Mouse (Mus musculus) embryo, embryonic 9.5 days (tissue): ENCODE results near the gene Vmn2r84.
"Not testable (repeated sequence)": the region's sequence is repeated elsewhere in the genome, so short reads cannot be mapped to it uniquely, and the experiment has no call there.

Source experiments
- DNase-seq: peaks from one replicate; pipeline ENCODE4 v3.0.0-alpha.2; 2017; ENCODE audit errors: extremely low spot score

Gene Vmn2r84

DNA sequence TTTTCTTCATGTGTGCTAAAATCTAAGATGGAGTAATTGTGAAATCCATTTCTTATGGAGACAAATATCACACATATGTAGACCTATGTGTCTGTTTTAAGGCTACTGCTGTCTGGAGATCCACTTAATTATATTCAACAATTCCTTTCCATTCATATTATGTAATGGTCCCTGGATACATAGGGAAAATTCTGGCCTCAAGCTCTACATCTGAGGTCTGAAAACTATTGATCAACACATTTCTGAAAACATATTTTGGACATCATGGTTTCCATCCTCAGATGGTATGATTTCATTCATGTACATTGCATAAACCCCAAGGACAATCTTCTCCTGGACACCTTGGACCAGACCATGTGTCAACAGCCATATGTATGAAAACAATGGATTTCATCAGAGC, at the start of gene Vmn2r84:
TSS of gene Vmn2r84 (minus strand) at position 101 of the 400 bp plus-strand sequence.
- no peak for DNase-seq

DNA sequence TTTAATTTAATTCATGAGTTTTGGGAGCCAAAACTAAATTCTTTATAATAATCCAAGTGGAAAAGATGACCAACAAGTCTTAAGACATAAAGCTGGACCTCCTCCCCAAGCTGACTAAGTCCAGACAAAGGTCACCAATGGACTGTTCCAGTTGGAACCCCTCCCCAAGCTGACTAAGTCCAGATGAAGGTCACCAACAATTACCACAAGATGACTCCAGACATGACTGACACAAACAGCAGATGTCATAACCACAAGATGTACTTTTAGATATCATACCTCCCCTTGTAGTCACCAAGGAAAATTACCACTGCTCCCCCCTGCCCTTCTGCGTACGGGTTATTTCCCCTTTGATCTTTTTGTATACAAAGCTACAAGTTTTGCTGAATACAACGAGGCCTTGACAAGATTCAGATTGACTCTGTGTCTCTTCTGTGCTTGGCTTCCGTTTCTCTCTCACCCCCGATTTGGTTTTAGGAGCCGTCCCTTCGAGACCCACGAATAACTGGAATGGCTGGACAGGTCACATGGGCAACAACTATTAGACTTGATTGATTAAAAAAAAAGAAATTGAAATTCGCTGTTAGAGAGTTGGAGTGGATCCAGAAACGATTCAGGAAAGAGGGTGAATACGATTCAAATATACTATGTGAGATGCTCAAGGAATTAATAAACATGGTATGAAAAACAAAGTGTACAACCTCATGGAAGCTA, 40.2 kb upstream of the Vmn2r84 start:
- DNase-seq = not testable (repeated sequence)

DNA sequence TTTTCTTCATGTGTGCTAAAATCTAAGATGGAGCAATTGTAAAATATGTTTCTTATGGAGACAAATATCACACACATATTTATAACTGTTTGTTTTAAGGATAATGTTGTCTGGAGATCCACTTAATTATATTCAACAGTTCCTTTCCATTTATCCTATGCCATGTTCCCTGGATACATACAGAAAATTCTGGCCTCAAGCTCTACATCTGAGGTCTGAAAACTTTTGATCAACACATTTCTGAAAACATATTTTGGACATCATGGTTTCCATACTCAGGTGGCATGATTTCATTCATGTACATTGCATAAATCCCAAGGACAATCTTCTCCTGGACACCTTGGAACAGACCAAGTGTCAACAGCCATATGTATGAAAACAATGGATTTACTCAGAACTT, 35.5 kb upstream of the Vmn2r84 start, which contains the start of gene Vmn2r85:
TSS of gene Vmn2r85 (minus strand) at position 101 of the 400 bp plus-strand sequence.
- DNase-seq = not testable (repeated sequence)

DNA sequence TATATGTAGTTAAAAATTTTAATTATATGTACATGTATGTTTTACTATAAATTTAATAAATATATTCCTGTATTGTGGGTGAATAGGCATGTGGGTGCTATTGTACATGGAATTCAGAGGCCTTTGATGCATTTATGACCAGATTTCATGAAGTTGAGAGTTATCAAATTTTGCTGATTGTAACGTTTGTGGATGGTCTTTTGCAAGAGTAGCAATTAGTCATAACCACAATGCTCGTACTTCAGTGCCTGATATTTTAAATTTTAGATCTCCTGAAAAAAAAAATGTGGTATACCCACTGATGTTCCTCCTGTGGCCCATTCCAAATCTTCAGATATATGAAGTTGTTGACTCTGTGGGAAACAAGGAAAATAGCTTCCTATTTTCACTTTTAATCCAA, 28.2 kb upstream of the Vmn2r84 start:
- DNase-seq = not testable (repeated sequence)

DNA sequence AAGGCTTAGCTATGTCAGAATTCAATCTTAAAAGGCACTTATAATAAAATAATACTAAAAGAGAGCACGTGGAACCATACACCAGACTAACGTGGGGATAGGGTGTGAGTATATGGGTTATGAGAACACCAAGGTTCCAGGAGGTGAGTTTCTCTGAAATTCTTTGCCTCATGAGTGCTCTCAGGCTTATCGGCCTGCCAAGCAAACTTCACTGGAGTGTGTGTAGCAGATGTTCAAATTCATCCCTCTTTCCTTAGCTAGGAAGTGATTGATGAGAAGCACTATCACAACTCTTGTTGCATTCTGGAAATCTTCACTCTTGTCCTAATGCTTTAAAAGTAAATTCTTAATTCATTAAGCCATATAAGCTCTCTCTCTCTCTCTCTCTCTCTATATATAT, 26.3 kb upstream of the Vmn2r84 start:
- DNase-seq = no peak

DNA sequence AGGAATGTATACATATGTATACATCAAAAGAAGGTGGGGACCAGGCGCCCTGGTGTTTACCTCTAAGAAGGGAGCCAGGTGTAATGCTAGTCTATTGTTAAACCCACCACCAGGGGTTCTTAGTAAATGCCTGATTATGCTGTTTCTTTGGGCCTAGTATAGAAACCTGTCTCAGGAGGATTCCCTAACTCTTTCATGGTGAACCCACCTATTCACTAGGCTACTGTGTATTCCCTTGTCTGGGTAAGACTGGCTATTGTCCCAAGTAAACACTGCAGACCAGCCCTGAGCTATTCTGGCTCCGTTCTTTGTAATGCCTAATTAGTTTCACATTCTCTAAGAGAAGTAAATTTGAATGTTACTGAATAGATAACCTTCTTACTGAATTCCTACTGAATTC, 25.8 kb upstream of the Vmn2r84 start:
- not testable (repeated sequence) for DNase-seq

DNA sequence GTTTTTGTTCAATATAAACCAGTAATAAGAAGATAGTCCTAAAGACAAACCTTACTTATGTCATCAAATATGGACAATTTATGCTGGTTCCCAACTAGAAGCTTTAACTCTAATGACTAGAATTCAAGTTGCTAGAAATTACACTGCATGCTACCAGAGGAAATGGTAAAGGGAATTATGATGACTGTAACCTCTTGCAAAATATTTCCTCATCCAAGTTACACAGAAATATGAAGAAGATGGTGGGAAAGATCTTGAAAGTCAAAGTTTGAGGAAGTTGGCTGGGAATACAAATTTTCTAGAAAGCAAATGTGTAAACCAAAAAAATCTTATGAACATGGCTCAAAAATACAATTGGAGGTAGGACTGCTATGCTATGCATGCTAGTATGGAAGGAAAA, 22.2 kb upstream of the Vmn2r84 start:
- DNase-seq = not testable (repeated sequence)

DNA sequence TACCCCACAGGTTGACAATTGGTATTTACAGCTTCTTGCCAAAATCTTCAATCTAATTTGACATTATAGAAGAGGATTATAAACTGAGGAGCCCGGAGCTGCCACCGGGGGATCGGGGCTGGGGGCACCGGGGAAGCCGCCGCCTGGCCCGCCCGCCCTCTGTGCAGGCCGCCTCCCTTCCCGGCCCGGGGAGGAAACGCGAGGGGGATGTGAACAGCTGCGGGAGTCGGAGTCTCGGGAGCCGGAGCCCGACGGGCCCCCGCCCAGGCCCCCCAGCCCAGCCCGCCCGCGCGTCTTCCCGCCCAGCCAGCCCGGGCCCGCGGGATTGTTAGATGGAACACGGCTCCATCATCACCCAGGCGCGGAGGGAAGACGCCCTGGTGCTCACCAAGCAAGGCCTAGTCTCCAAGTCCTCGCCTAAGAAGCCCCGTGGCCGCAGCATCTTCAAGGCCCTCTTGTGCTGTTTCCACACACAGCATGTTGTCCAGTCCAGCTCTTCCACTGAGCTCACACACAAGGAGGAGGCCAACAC, 18.1 kb upstream of the Vmn2r84 start:
- DNase-seq = not testable (repeated sequence)

DNA sequence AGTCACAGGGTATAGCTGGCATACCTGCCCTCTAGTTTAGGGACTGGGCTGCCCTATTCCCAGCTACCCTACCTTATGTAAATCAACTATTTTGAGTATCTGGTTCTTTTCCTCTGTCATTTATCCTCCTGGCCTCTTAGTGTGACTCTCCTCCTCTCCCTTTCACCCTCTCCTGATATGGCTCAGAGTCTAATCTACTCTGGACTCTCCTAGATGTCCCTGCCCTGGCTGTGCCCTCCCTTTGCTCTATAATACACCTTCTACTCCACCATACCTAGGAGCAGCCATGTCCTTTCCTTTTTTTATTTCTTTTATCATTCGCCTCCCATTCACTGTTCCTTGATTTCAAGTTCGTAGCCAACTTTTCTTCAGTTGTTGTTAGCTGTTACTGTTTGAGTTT, 19.0 kb downstream of the Vmn2r84 start:
- no peak for DNase-seq

DNA sequence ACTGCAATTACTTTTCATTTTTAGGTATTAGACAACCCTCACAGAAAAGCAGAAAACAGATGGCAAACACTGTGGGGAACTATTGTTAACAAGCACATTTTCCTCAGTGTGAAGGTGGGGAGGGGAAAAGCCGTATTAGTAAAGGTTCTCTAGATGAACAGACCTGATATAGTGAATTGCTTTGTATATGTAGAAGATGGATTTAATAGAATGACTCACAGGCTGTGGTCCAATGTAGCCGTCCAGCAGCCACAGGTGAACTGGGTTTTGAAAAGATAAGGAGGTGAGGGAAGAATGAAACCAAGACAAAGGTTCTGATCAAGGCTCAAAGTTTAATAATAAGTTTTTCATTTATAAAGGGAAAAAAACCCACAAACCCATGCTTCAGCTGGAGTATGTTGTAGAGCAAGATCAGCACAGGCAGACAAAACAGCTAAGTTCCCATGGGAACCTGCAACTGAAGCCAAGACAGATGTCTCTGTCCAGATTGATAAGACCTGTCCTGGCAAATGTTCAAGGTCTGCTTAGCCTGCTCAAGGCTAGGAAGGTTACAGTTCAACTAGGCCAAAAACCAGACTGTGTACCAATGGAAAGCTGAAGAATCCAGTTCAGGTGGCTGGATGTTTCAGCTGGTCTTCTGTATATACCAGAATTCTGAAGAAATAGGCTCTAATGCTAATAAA, 21.5 kb downstream of the Vmn2r84 start:
- no peak for DNase-seq

DNA sequence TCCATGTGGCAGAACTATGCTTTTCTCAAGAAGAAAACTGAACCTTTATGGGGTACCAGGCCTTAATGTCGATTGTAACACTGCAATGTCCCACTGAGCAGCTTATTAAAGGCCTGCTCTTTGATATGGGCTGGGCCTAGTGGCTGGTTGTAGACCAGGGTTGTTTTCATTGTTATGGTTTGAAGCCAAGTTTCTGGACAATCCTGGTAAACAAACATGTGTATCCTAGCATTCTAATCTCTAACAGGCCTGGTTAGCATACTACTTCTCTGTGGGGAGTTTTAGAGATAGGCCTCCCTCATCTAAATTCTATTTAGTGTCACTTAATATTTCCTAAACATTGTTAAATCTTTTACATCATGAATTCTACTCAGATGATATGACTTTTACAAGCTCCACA, 22.5 kb downstream of the Vmn2r84 start:
- no peak for DNase-seq

DNA sequence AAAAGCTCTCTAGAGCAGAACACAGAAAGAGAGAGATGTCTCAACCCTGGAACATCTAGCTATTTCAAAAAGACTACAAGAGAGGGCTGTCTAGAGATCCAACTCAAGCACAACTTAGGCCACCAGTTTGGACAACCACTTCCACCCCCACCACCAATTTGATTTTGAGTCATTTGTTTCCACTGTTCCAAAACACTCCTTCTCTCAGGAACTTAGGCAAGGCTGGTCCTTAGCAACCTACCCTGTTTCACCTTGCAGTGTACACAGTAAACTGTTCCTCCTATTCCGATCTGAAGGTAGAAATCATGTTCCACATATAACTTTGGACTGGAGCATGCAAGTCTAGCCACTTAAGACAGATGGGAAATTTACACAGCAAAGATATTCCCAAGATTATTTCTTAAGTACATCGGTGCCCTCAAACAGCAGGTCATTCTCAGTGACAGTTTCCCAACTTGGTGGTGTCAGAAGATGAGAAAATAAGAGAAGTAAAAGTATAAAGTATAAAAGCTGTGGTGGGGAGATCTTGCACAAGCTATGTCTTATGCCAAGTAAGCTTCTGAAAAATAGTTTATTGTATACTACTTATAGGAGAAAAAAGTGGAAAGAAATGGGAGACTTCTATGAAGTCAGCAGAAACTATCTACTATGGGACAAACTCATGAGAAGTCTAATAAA, 24.0 kb downstream of the Vmn2r84 start:
- no peak for DNase-seq

DNA sequence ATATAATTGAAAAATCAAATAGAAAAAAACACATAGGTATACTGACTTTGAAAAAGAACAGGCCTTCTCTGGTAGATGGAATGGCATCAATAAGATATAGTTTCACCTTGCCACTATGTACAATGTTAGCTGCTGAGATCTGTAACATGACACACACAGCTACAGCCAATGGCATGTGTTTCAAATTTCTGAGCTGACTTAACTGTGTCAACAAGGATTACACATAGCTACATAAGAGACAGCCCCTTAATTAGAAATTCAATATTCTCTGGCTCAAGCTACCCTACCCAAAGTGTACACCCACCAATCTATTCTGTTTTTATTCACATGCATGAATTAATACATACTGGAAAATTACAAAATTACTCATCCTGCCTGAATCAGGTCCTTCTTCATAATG, 25.7 kb downstream of the Vmn2r84 start:
- DNase-seq = no peak

DNA sequence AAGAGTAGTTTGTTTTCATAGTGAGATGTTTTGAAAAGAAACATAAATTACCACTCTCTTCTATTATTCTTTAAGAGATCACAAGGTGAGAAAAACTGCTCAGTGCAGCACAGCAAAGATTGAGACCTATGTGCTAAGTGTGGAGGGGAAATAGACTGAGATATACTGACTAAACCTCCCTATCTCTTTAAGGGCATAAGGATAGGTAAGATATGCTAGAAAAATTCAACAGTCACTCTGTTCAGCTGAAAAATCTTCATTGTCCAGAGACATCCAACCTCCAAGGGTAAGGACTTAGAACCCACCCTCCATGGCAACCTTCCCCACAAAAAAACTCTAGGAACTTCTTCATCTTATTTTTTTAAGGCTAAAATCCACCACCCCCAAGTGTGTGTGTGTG, 29.4 kb downstream of the Vmn2r84 start:
- DNase-seq = no peak

DNA sequence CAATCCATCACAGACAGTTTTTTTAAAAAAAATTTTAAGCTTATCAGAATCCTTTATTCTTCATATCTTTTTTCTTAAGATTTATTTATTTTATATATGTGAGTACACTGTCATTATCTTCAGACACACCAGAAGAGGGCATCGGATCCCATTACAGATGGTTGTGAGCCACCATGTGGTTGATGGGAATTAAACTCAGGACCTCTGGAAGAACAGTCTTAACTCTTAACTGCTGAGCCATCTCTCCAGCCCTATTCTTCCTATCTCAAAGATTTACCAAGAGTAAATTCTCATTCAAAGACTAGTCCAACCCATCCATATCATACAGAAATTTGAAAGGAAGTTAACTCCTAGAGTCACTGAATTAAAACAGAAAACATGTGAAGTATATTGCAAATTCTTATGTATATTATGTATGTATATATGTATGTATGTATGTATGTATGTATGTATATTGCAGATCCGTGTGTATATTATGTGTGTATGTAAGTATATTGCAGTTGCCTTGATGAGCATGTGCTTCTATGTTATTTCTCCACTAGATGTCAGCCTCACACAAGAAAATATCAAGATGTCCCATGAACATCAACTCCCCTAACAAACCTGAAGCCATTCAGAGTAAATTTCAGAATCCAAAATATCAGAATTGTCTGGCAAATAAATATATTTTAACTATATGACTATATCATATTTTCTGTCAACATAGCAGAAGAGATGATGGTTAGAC, 30.5 kb downstream of the Vmn2r84 start:
- peak; percentile 36 for DNase-seq

DNA sequence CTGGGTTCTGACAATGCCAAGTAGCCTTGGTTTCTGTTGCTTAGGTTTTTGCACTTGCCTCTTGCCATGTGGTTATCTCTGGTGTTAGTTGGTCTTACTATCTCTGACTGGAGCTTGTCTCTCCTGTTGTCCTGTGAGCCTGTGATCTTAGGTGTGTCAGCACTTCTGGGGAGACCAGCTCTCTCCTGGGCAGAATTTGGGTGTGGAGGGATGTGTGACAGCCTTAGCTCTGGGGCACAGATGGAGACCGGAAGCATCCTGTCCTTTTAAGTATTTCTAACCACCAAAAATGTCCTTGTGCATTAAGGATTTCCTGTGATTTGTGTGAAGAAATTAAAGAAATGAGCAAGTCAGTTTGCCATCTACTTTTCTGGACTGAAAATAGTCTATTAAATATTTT, 50.1 kb downstream of the Vmn2r84 start:
- DNase-seq = no peak

DNA sequence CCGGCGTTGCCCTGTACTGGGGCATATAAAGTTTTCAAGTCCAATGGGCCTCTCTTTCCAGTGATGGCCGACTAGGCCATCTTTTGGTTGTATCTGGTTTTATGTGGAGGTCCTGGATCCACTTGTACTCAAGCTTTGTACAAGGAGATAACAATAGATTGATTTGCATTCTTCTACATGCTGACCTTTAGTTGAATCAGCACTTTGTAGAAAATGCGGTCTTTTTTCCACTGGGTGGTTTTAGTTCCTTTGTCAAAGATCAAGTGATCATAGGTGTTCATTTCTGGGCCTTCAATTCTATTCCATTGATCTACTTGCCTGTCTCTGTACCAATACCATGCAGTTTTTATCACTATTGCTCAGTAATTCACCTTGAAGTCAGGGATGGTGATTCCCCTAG, 54.1 kb downstream of the Vmn2r84 start:
- not testable (repeated sequence) for DNase-seq

DNA sequence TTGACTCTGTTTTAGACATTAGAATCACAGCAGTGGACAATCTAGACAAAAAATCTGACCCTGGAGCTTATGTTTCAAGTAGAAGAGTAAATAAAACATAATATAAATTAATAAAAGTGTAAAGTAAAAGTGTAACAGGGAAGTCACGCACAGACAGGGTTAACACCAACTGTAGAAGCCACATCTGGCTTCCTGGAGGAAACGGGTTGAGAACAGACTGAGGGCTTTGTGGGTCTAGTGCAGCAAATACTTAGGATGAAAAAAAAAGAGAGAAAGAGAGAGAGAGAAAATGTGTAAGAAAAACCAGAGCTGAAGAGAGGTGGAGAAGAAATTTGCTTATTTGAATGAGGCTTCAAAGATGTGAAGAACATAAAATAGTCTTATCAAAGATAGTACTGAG, 56.6 kb downstream of the Vmn2r84 start:
- no peak for DNase-seq

DNA sequence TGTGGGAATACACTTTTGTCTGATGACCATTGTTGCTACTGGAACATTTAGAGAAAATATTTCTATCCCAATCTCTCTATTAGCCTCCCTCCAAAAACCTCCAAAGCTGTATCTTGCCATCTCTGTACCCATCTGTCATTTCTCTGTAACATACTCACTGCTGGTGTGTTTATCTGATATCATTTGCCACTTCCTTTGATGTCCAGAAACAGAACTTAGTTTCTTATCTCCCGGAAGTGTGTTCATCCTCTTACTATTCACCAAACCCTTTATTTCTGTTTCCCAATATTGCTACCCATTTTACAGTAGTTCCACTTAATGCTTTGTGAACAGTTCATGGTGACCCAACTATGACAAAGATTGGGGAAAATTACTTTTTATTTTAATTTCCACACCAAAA, 57.7 kb downstream of the Vmn2r84 start:
- DNase-seq = no peak

DNA sequence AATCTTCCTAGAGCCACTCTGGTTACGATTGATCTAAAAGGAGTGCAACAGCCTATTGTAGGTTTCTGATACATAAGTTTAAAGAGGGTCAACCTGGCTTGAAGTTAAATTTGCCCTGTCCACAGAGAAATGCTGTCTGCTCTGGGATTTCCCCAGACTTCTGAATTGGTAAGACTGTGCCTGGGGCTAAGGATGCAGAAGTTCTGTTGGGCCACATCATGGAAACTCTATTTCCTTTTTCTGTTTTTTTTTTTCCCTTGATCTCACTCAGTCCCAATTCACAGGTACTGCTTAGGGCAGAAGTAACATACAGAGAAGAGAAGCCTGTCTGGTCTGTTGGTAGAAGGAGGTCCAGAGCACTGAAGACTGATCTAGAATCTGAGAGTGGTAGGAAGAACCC, 63.4 kb downstream of the Vmn2r84 start:
- DNase-seq = no peak
